Mouse (Mus musculus) stomach, postnatal 0 days (tissue): ENCODE measurements around the gene Cbx2. TPM values are rescaled to one million over a fixed set of nuclear protein-coding genes. Genes with fewer than 3 reads are reported as not detected.

Experiments used
- ATAC-seq: fragments of 200-750 bp; cut with Nextera tagmentation; 2 replicates; pipeline ENCODE4 v1.8.0; 2017; ENCODE audit not compliant: low FRiP score, low TSS enrichment
- DNase-seq: peaks from one replicate; pipeline ENCODE4 v3.0.0-alpha.2; 2016; ENCODE audit warnings: low spot score
- H3K27ac ChIP-seq: fragments of 300-500 bp; sonication (generic); replicated peaks from 2 replicates; pipeline ENCODE4 v1.5.1; 2014; ENCODE audit warnings: mild to moderate bottlenecking, control low read depth
- H3K27me3 ChIP-seq: fragments of 300-500 bp; sonication (generic); 2 replicates; pipeline ENCODE4 v1.6.1; 2014; ENCODE audit warnings: low read length; ENCODE audit not compliant: control insufficient read depth, insufficient read depth
- H3K36me3 ChIP-seq: fragments of 300-500 bp; sonication (generic); 2 replicates; pipeline ENCODE4 v1.6.1; 2014; ENCODE audit warnings: low read length, mixed read lengths; ENCODE audit not compliant: control insufficient read depth, insufficient read depth
- H3K4me1 ChIP-seq: fragments of 300-500 bp; sonication (generic); replicated peaks from 2 replicates; pipeline ENCODE4 v1.6.1; 2014; ENCODE audit warnings: antibody characterized with exemption; ENCODE audit not compliant: control insufficient read depth, insufficient read depth
- H3K4me2 ChIP-seq: fragments of 300-500 bp; sonication (generic); replicated peaks from 2 replicates; pipeline ENCODE4 v1.6.1; 2014; ENCODE audit warnings: low read depth, mild to moderate bottlenecking, control low read depth, moderate library complexity
- H3K4me3 ChIP-seq: fragments of 300-500 bp; sonication (generic); 2 replicates; pipeline ENCODE4 v1.5.1; 2014; ENCODE audit warnings: low read depth, low read length, control low read depth
- H3K9ac ChIP-seq: fragments of 300-500 bp; sonication (generic); 2 replicates; pipeline ENCODE4 v1.6.1; 2014; ENCODE audit warnings: mild to moderate bottlenecking, low read length, control low read depth, mixed read lengths
- H3K9me3 ChIP-seq: fragments of 300-500 bp; sonication (generic); 2 replicates; pipeline ENCODE4 v1.6.1; 2016; ENCODE audit warnings: low read length; ENCODE audit not compliant: control insufficient read depth
- CTCF ChIP-seq: IDR thresholded peaks from 2 replicates; pipeline ENCODE4 v1.5.1; 2016; ENCODE audit warnings: antibody characterized with exemption, low read depth, mild to moderate bottlenecking, moderate library complexity
- EP300 ChIP-seq: optimal IDR thresholded peaks from 2 replicates; pipeline ENCODE3; 2016; ENCODE audit warnings: antibody characterized with exemption
- WGBS: fragments of 180-500 bp; shearing (Covaris S2); extraction: QIAGEN DNeasy Blood & Tissue Kit; methylation state at CpG from one replicate; pipeline ENCODE4 v1.1.7; 2014; 5-methylcytosine and 5-hydroxymethylcytosine counted together
- polyA plus RNA-seq: library from polyadenylated mRNA; unstranded; fragments of >200 nt; fragmentation: Nextera tagmentation; extraction: Ambion mirVana; gene quantifications from 2 replicates; pipeline ENCODE4 v1.2.1, GENCODE M21; 2015

Cbx2 gene
- polyA plus RNA-seq, 1 experiment from 2014 or later, result 5.3 TPM

- Histone ChIP-seq H3K27ac (no peak overlapping the region), H3K9me3 (no peaks in the 10 kb centered on the region), H3K4me2 (peak overlapping the region; percentile 52), H3K9ac (no peak overlapping the region; the same call in 1 of the 2 replicates), H3K4me1 (peaks cover 3% of the 10 kb centered on the region; the same call in 1 of the 2 replicates), H3K4me3 (peak overlapping the region; percentile 29), H3K36me3 (peaks cover 5% of the 10 kb centered on the region; the same call in 1 of the 2 replicates), H3K27me3 (peaks cover 2% of the 10 kb centered on the region; the same call in 1 of the 2 replicates)
- 4% methylated on average over 26 of the region's 26 CpGs for WGBS
- DNase-seq, result peak; percentile 83
- TF ChIP-seq EP300 (no peak), CTCF (peak; percentile 95)
- ATAC-seq, result peak; percentile 50
Measured at GRCm38 (mm10) chr11:119033874-119034558, 11.3 kb downstream of the Cbx2 start.

DNA sequence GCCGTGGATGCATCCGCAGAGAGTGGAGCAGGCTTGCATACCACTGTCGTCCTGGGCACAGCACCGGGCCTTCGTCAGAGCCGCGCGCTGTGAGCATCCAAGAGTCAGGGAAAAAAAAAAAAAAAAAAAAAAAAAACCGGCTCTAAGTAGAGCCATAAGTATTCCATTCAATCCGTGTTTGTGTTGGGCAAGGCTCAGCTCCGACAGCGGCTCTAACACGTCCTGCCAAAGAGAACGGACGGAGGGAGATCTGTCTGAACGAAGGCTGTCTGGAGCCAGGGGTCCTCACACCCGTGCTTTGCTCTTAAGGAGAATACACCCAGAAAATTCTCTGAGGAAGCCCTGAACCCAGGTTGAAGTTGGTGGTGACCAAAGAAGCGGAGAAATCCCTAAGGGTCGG is 11.9 kb downstream of the Cbx2 start:
- no peak overlapping the region for H3K27ac ChIP-seq
- ATAC-seq, result no peak
- H3K4me2 ChIP-seq, result peak overlapping the region; percentile 52
- H3K4me3 ChIP-seq, result peak overlapping the region; percentile 29
- TF ChIP-seq EP300, result no peak
- TF ChIP-seq CTCF, result no peak
- DNase-seq, result no peak
- WGBS, result 5% methylated on average over 19 of the region's 19 CpGs
- H3K9me3 ChIP-seq, result no peaks in the 10 kb centered on the region
- H3K9ac ChIP-seq, result no peak overlapping the region
- H3K4me1 ChIP-seq, result peaks cover 3% of the 10 kb centered on the region
- peaks cover 2% of the 10 kb centered on the region; the same call in 1 of the 2 replicates for H3K27me3 ChIP-seq
- H3K36me3 ChIP-seq, result peaks cover 3% of the 10 kb centered on the region; the same call in 1 of the 2 replicates

- peaks cover 3% of the 10 kb centered on the region for H3K4me1 ChIP-seq
- H3K9me3 ChIP-seq, result no peaks in the 10 kb centered on the region
- H3K36me3 ChIP-seq, result 0 out of 2 replicates have a peak, but pooled peaks cover 2% of the 10 kb centered on the region
- H3K9ac ChIP-seq, result no peak overlapping the region
- WGBS, result 15% methylated on average over 21 of the region's 21 CpGs
- peak; percentile 14 for DNase-seq
- H3K4me3 ChIP-seq, result no peak overlapping the region
- no peak for ATAC-seq
- peaks cover 2% of the 10 kb centered on the region; the same call in 1 of the 2 replicates for H3K27me3 ChIP-seq
- no peak overlapping the region for H3K4me2 ChIP-seq
- no peak overlapping the region for H3K27ac ChIP-seq
- TF ChIP-seq EP300 (no peak), CTCF (no peak)
Measured at GRCm38 (mm10) chr11:119035094-119035685, 12.4 kb downstream of the Cbx2 start.

DNA sequence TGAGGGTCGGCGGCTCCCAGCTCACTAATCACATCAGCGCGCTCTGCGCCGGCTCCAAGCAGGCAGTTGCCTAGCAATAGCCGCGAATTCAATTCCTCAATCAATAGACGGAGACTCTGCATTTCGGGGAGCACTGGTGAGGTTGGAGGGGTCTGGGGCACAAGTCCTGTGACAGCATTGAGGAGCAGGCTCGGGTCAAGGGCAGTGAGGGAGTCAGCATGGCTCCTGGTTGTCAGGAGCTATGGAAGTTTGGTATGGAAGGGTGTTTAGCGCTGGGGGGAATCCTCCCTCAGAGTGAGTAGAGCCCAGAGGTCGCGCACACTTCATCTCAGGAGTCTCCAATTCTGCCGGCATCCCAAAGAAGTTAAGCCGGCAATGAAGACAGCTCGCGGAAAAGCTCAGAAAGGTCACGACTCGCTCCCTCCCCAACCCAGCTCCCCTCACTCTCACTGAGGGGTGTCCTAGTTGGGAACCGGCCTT is 13.0 kb downstream of the Cbx2 start:
- Histone ChIP-seq H3K36me3 (0 out of 2 replicates have a peak, but pooled peaks cover 2% of the 10 kb centered on the region), H3K27me3 (peaks cover 2% of the 10 kb centered on the region; the same call in 1 of the 2 replicates), H3K9me3 (no peaks in the 10 kb centered on the region), H3K4me1 (peaks cover 3% of the 10 kb centered on the region), H3K4me2 (no peak overlapping the region), H3K9ac (no peak overlapping the region), H3K27ac (no peak overlapping the region), H3K4me3 (no peak overlapping the region)
- no peak for TF ChIP-seq CTCF
- no peak for TF ChIP-seq EP300
- peak; percentile 18 for DNase-seq
- WGBS, result 26% methylated on average over 21 of the region's 21 CpGs
- no peak for ATAC-seq

DNA sequence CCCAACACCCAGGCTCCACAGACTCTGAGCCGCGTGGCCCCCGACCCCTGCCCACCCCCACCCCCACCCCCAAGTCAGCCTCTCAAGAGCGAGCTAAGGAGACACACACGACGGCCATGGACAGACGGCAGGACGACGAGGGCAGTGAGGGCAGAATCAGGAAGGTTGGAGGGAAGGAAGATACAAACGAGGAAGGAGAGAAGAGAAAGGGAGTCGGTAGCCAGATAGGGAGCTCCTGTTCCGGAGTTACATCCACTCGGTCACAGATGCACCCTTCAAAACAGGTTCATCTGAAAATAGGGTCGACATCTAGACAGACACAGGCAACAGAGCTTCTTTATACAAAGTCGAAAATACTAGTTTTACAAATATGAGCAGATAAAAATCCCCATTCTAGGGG is 13.7 kb downstream of the Cbx2 start:
- TF ChIP-seq EP300 (no peak), CTCF (no peak)
- Histone ChIP-seq H3K4me3 (no peak overlapping the region), H3K4me1 (peaks cover 3% of the 10 kb centered on the region), H3K36me3 (0 out of 2 replicates have a peak, but pooled peaks cover 2% of the 10 kb centered on the region), H3K9ac (no peak overlapping the region), H3K27ac (no peak overlapping the region), H3K4me2 (no peak overlapping the region), H3K27me3 (peaks cover 4% of the 10 kb centered on the region; the same call in 1 of the 2 replicates), H3K9me3 (no peaks in the 10 kb centered on the region)
- 24% methylated on average over 15 of the region's 15 CpGs for WGBS
- ATAC-seq (no peak), DNase-seq (no peak)
